ENCODE assay signal across 26 mouse cellular contexts in genomic region chr5:146292896-146293680, GRCm38 (mm10).
DNase-seq lines count a peak whose midpoint lies in the region; ATAC-seq and TF ChIP-seq lines count a peak whose summit lies in the region.
"Had no signal": no experiment of that assay in that cellular context is flagged by ENCODE, and none has a peak within 500 bp of the region (broad histone marks: within the 10 kb centered on the region; RNA-seq: fewer than 3 reads in every experiment).

No protein-coding gene starts in this region.

- no peaks in the 10 kb centered on the region for H3K9me3 ChIP-seq in kidney, embryonic 16.5 days (ENCODE audit: low read length)
- H3K9me3 ChIP-seq in liver, embryonic 11.5 days (ENCODE audit: control insufficient read depth, low read length), result no peaks in the 10 kb centered on the region
- no peaks in the 10 kb centered on the region for H3K9me3 ChIP-seq in lung, postnatal 0 days (ENCODE audit: low read length)
- H3K9me3 ChIP-seq: embryonic facial prominence, embryonic 12.5 days; forebrain, embryonic 12.5 days; G1E; hindbrain, embryonic 12.5 days; limb, embryonic 10.5 days; midbrain, embryonic 15.5 days; neural tube, embryonic 12.5 days had no signal

- H3K4me1 ChIP-seq in kidney, adult 2 months (ENCODE audit: control insufficient read depth, insufficient read depth, low read length), result peaks cover 21% of the 10 kb centered on the region
- no peaks in the 10 kb centered on the region for H3K4me1 ChIP-seq in kidney, embryonic 16.5 days (ENCODE audit: insufficient read depth, low read length)
- H3K4me1 ChIP-seq in liver, embryonic 11.5 days (replicated peaks; ENCODE audit: control insufficient read depth, insufficient read depth, low read length), result peaks cover 5% of the 10 kb centered on the region
- no peaks in the 10 kb centered on the region for H3K4me1 ChIP-seq in lung, postnatal 0 days (ENCODE audit: insufficient read depth, low read depth, low read length)
- H3K4me1 ChIP-seq: embryonic facial prominence, embryonic 12.5 days; forebrain, embryonic 12.5 days; hindbrain, embryonic 12.5 days; midbrain, embryonic 15.5 days; neural tube, embryonic 12.5 days had no signal

- H3K4me2 ChIP-seq in kidney, embryonic 16.5 days (replicated peaks; ENCODE audit: low read depth, low read length), result no peak overlapping the region
- H3K4me2 ChIP-seq in liver, embryonic 11.5 days, result no peak overlapping the region
- H3K4me2 ChIP-seq in lung, postnatal 0 days (replicated peaks; ENCODE audit: low read depth, low read length), result no peak overlapping the region
- H3K4me2 ChIP-seq: embryonic facial prominence, embryonic 12.5 days; forebrain, embryonic 12.5 days; hindbrain, embryonic 12.5 days; midbrain, embryonic 15.5 days; neural tube, embryonic 12.5 days had no signal

- 59% methylated on average over 5 of the region's 5 CpGs for WGBS in kidney, adult 2 months
- WGBS in kidney, embryonic 16.5 days, result 90% methylated on average over 5 of the region's 5 CpGs
- WGBS in liver, embryonic 11.5 days, result 89% methylated on average over 5 of the region's 5 CpGs
- WGBS in lung, postnatal 0 days, result 52% methylated on average over 5 of the region's 5 CpGs

- no peak for TF ChIP-seq POLR2A in kidney, adult 2 months (IDR thresholded peaks at IDR 0.05; ENCODE audit: low read depth, low read length)

- H3K4me3 ChIP-seq in kidney, adult 2 months (ENCODE audit: insufficient read depth, low read depth, low read length), result no peak overlapping the region
- H3K4me3 ChIP-seq in kidney, embryonic 16.5 days (ENCODE audit: low read length), result no peak overlapping the region
- H3K4me3 ChIP-seq in liver, embryonic 11.5 days (ENCODE audit: low read depth, low read length), result no peak overlapping the region
- H3K4me3 ChIP-seq in lung, postnatal 0 days (ENCODE audit: low read depth, low read length), result no peak overlapping the region
- H3K4me3 ChIP-seq: embryonic facial prominence, embryonic 12.5 days; forebrain, embryonic 12.5 days; hindbrain, embryonic 12.5 days; left cerebral cortex, adult 2 months; limb, embryonic 10.5 days; midbrain, embryonic 15.5 days; neural tube, embryonic 12.5 days had no signal

- H3K36me3 ChIP-seq in kidney, adult 2 months (ENCODE audit: control insufficient read depth, insufficient read depth, low read length), result peaks cover 2% of the 10 kb centered on the region; the same call in 1 of the 2 replicates
- H3K36me3 ChIP-seq in kidney, embryonic 16.5 days (ENCODE audit: insufficient read depth, low read length), result peaks cover 22% of the 10 kb centered on the region
- H3K36me3 ChIP-seq in liver, embryonic 11.5 days (ENCODE audit: control insufficient read depth, insufficient read depth, low read length), result peaks cover 21% of the 10 kb centered on the region
- 0 out of 2 replicates have a peak, but pooled peaks cover 5% of the 10 kb centered on the region for H3K36me3 ChIP-seq in lung, postnatal 0 days (ENCODE audit: insufficient read depth, low read length)

- no peak for ATAC-seq in kidney, embryonic 16.5 days (ENCODE audit: low FRiP score, low TSS enrichment)
- ATAC-seq in liver, embryonic 11.5 days (replicated peaks; ENCODE audit: low FRiP score), result no peak
- peak; percentile 52 for ATAC-seq in lung, postnatal 0 days
- ATAC-seq: midbrain, embryonic 15.5 days had no signal

- no peak for TF ChIP-seq CTCF in kidney, adult 2 months (conservative IDR thresholded peaks at IDR 0.05; ENCODE audit: insufficient read depth, insufficient read length, low read depth, low read length)
- no peak for TF ChIP-seq CTCF in lung, postnatal 0 days (IDR thresholded peaks at IDR 0.05)

- no peak for TF ChIP-seq EP300 in lung, postnatal 0 days (IDR thresholded peaks at IDR 0.05)

- no peak overlapping the region for H3K9ac ChIP-seq in kidney, embryonic 16.5 days (replicated peaks; ENCODE audit: low read length)
- H3K9ac ChIP-seq in liver, embryonic 11.5 days (ENCODE audit: low read depth, low read length), result no peak overlapping the region
- no peak overlapping the region for H3K9ac ChIP-seq in lung, postnatal 0 days (replicated peaks; ENCODE audit: low read depth)
- H3K9ac ChIP-seq: embryonic facial prominence, embryonic 12.5 days; forebrain, embryonic 12.5 days; hindbrain, embryonic 12.5 days; liver, embryonic 14.5 days; midbrain, embryonic 15.5 days; neural tube, embryonic 12.5 days had no signal

- no peak for DNase-seq in kidney, adult 2 months
- DNase-seq in adipocyte (ENCODE audit: low spot score), result peak; percentile 61
- DNase-seq in liver, embryonic 11.5 days (ENCODE audit: low spot score), result no peak
- DNase-seq in lung, postnatal 0 days (ENCODE audit: low spot score), result peak; percentile 52
- DNase-seq in retina, embryonic 14.5 days (ENCODE audit: low spot score), result no peak
- DNase-seq in thymus, postnatal 4 days, result no peak
- DNase-seq: adrenal gland, adult 8-10 months; B cell, adult 2 months; cerebellum, adult 18-20 months; cerebellum, postnatal 25 days; gastrocnemius, postnatal 36 days; kidney, postnatal 10 days; retina, postnatal 1 day; right cerebral cortex, postnatal 25 days; thymus, postnatal 25 days had no signal

- peak overlapping the region; percentile 54; the same call in 1 of the 2 replicates for H3K27ac ChIP-seq in kidney, adult 2 months (ENCODE audit: insufficient read depth, low read depth, low read length)
- H3K27ac ChIP-seq in kidney, embryonic 16.5 days (ENCODE audit: low read length), result no peak overlapping the region
- H3K27ac ChIP-seq in liver, embryonic 11.5 days (ENCODE audit: low read depth, low read length), result peak overlapping the region; percentile 15; the same call in 1 of the 2 replicates
- H3K27ac ChIP-seq in lung, postnatal 0 days (ENCODE audit: low read length), result peak overlapping the region; percentile 62; the same call in 1 of the 2 replicates
- H3K27ac ChIP-seq: embryonic facial prominence, embryonic 12.5 days; forebrain, embryonic 12.5 days; hindbrain, embryonic 12.5 days; left cerebral cortex, adult 2 months; limb, embryonic 10.5 days; liver, embryonic 14.5 days; midbrain, embryonic 15.5 days; neural tube, embryonic 12.5 days had no signal

- H3K27me3 ChIP-seq in kidney, adult 2 months (replicated peaks; ENCODE audit: control insufficient read depth, insufficient read depth, low read length), result no peaks in the 10 kb centered on the region
- H3K27me3 ChIP-seq in kidney, embryonic 16.5 days (ENCODE audit: insufficient read depth, low read length), result no peaks in the 10 kb centered on the region
- no peaks in the 10 kb centered on the region for H3K27me3 ChIP-seq in liver, embryonic 11.5 days (replicated peaks; ENCODE audit: control insufficient read depth, insufficient read depth, low read length)
- no peaks in the 10 kb centered on the region for H3K27me3 ChIP-seq in lung, postnatal 0 days (replicated peaks; ENCODE audit: insufficient read depth, low read length)
- H3K27me3 ChIP-seq: CH12.LX; embryonic facial prominence, embryonic 12.5 days; forebrain, embryonic 12.5 days; hindbrain, embryonic 12.5 days; midbrain, embryonic 15.5 days; neural tube, embryonic 12.5 days had no signal

Comparison
In these comparisons a context has a peak if more than half of its experiments do, and no peak if none do; other contexts are left out.
1. DNase-seq: peak in adipocyte (single experiment) and lung, postnatal 0 days (single experiment); none in kidney, adult 2 months (single experiment), liver, embryonic 11.5 days (single experiment), retina, embryonic 14.5 days (single experiment) and thymus, postnatal 4 days (single experiment).